Mouse (Mus musculus) thymus, postnatal 4 days (tissue): ENCODE measurements around the gene Sulf2.
A peak's percentile ranks its signal among the peaks of the same experiment; 100 is the strongest.

Experiments
- DNase-seq: peaks from one replicate; pipeline ENCODE4 v3.0.0; 2021

Sulf2 gene

DNA sequence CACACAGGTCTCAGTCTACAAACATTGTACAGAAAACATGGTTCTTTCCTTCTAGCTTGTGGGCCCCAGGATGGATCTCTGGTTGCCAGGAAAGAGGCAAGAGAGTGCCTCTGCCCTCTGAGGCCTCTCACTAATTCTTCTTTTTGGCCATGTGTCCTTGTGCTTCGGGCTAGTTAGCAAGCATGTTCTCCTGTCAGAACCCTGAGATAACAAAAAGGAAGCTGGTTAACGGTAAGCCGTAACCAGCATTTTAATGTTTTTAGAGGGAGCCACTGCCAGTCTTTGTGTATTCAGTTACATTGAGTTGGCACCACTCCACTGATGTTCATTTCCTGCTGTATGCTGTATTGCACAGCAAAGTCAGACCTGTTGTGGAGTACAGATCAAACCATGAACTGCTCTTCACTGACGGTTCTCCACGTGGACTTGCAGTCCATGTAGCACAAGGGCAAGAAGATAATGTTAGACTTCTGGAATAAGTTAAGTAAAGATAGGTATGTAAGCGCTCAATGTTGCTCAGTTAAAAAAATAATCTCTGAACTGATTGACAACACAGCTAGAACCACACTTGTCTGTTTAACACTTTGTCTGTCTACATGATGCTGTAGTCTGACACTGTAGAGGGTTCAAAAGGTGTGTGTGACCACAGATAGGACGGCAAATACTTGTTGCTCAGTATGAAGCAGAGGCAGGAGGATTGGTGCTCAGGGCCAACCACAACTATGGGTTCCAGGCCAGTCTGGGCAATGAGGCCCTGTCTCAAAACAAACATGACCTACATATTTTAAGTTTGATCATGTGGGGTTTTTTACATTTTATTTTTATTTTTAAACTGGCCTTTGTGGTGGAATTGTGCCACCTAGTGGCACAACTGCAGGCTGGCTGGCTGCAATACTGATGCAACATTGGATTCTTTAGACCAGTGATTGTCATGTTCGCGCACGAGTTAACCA, 109.6 kb downstream of the Sulf2 start:
- peak; percentile 51 for DNase-seq

DNA sequence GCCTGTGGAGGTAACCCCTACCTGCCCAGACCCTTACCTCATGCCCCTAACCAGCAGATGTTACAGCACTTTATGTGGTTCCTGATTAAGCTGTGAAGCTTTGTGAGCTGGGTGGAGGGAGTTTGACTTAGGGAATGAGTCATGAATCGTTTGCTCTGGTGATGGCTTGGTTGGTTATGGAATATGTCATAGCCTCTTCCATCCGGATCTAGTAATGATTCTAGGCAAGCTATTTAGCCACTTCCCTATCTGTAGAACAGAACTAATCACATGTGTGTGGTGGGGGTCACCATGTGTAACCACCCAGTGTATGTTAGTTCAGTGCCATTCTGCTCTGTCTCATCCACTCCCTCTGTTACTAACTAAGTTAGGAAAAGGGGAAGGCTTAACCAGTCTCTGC, 110.5 kb downstream of the Sulf2 start:
- DNase-seq, result no peak

DNA sequence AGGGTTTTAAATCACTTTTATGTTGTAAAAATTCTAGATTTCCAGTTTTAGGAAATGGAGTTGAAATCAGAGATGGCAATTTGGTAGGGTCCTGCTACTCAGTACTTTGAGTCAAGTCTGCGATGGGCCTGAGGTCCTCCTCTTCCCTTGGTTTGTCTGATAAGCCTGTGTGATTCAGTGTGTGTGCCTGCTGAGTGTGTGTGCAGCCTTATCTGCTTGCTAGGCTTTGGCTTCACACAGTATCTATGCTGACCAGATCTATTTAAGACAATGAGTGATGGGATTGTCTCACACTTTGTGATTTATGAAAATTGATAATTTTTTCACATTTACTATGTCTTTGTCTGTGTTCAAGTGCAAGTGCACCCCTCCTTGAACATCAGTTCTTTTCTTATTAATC, 112.9 kb downstream of the Sulf2 start:
- no peak for DNase-seq

DNA sequence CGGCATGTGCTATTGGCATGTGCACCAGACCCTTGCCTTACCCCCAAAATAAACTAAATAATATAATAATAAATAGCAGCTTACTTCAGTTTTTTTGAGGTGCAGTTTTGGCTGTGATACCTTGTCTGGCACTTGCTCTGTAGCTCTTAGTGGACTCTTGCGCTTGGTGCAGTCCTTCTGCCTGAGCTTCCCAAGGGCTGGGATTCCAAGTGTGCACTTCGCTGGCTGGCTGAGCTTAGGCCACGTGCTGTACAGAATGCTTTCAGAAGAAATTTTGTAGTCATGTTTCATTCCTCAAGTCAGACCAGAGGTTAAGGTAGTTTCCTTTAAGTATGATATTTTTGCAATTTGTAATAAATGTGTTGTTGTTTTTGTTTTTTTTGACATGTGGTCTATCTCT, 115.8 kb downstream of the Sulf2 start:
- no peak for DNase-seq

DNA sequence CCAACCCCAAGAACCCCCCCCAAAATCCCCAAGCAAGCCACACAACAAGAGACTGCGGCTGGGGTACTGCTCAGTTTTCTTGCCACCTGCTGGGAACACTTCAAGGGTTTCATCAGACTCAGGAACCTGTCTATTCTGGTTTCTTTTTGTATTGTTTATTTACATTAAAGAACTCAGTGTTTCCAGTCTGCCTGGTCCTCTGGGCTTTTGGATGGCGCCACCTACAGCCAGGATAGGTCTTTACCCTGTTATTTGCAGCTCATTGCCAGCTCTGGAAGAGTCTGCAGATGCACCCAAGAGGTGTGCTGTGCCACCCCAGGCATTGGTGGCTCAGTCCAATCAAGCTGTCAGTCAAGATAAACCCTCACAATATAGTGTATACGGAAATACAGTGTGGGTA, 119.7 kb downstream of the Sulf2 start:
- DNase-seq, result peak; percentile 89

DNA sequence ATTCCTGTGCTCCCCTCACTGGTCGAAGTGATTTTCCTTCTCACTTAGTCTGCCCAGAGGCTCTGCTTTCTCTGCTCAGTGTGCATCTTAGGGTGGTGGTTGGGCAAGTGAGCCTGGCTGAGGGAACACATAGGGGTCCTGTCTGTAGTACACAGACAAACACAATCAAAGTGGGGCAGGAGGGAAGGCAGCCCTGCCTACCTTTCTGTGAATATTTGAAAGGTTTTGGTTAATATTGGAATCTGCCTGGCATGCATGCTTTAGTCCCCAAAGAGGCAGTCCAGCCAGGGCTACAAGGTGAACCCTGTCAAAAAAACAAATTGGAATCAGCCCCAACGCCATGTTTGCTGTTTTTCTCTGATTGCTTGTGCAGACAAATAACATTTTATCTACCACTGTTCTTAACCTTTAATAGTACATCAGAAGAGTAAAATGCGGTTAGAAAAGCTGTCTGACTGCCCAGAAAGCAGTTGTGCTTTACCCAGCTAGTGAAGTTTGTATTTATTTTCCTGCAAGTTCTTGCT, 120.4 kb downstream of the Sulf2 start:
- DNase-seq, result peak; percentile 28

GRCm38 (mm10) chr2:166032628-166033027, 122.8 kb downstream of the Sulf2 start:
- no peak for DNase-seq

- DNase-seq, result peak; percentile 47
These were observed 124.1 kb downstream of the Sulf2 start for GRCm38 (mm10) chr2:166031120-166031929.

GRCm38 (mm10) chr2:166030256-166030995, 125.0 kb downstream of the Sulf2 start:
- DNase-seq, result peak; percentile 28

- DNase-seq, result no peak
These were observed 126.2 kb downstream of the Sulf2 start for GRCm38 (mm10) chr2:166029232-166029631.

DNA sequence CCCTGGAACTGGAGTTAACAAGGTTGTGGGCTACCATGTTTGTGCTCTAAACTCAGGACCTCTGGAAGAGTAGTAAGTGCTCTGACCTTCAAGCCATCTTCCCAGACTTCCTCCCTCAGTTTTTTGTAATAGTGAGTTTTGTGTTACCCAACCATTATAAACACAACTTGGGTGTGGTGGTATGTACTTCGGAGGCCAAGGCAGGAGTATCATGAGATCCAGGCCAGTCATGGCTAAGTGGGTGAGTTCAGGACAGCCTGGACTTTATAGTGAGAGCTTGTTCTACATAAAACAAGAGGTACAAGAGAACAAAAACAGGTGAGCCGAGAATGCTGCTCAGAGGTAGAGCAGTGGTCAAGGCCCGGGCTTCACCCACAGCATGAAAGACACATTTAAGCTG, 127.6 kb downstream of the Sulf2 start:
- no peak for DNase-seq

DNA sequence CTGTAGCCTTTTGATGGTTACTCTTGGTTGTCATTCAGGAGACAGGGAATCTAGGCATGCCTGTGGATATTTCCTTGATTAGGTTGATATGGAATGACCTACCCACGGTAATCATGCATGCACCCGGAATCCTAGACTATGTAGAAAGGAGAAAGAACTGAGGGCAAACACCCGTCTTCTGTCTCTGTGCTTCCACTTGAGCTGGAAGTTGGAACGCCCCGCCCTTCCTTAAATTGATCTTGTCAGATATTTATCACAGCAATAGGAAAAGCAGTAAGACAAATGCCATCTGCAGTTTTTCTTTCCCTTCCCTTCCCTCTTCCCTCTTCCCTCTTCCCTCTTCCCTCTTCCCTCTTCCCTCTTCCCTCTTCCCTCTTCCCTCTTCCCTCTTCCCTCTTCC, 129.5 kb downstream of the Sulf2 start:
- no peak for DNase-seq

DNA sequence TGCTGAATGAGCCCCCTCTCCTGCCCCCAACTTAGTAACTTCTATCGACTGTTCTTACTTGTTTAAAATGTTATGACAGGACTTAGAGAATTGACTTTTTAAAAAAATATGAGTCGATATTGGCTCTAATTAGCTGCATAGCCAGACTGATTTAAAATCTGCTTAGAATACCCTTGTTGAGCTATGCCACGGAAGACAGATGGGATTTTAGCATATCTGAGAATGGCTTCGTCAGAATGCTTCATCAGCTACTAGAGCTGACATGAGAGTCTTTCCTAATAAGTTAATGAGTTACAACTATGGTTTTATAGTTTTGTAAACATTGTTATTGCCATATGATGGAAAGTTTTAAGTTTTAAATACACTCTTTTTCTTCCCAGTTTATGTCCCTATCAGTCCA, 130.8 kb downstream of the Sulf2 start:
- no peak for DNase-seq

- no peak for DNase-seq
These were observed 131.4 kb downstream of the Sulf2 start for GRCm38 (mm10) chr2:166024079-166024478.
